Mouse (Mus musculus) right cerebral cortex, postnatal 25 days (tissue): ENCODE measurements around the gene Lztr1.

Source experiments
- DNase-seq: peaks from one replicate; pipeline ENCODE4 v3.0.0; 2022

The Lztr1 gene

DNA sequence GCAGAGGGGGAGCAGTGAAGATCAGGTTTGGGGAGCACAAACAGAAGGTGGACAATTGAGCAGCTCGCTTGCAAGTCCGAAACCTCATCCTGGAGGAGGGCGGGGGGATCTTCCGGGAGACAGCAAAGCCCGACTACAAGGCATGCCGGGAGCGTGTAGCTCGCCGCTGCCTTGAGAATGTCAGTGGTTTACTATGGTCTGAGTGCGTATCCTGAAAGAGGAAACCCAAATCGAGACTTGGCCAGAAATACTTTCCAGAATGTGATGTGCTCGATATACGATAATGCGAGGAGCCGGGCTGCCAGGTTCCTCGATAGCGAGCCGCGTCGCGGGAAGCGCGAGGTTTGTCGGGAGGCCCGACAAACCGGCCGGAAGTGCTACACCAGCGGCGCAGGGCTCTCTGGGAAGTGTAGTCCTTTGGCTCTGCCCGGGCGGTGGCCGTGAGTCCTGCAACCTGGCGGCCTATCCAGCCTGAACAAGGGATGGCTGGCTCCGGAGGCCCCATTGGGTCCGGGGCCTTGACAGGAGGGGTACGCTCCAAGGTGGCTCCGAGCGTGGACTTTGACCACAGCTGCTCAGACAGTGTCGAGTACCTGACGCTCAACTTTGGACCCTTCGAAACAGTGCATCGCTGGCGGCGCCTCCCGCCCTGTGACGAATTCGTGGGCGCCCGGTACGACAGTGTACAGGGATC is at the start of gene Lztr1:
Gene Lztr1 (plus strand): TSS at position 143 of the 694 bp plus-strand sequence.
- peak; percentile 93 for DNase-seq

DNA sequence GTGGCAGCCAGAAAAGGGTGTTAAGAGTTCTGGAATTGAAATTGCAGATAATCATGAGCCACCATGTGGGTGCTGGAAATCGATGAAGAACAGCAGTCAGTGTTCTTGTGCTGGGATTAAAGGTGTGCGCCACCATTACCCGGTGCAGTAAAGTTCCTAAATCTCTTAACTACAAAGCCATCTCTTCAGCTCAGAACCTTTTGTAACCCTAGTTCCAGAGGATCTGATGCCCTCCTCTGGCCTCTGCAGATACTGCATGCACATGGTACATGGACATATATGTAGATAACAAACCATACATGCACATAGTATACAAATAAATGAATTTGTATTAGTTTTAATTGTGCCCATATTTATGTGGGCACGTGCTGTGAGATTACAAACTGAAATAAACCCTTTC is 48.2 kb upstream of the Lztr1 start:
- no peak for DNase-seq

DNA sequence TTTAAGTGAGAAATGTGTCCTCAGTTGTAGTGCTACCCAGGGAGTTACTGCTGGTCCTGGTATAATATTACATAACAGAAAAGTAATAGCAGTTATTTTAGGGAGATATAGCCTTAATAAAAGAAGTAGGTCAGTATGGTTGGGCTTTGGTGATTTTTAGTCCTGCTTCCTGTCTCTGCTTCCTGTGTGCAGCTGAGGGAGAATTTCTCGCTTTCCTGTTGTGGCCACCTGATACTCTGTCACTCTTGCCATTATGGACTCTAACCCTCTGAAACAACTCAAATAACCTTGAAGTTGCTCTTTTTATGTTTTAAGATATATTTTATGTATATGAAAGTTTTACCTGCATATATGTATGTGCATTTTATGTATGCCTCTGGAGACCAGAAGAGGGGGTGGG is 46.9 kb upstream of the Lztr1 start:
- no peak for DNase-seq

DNA sequence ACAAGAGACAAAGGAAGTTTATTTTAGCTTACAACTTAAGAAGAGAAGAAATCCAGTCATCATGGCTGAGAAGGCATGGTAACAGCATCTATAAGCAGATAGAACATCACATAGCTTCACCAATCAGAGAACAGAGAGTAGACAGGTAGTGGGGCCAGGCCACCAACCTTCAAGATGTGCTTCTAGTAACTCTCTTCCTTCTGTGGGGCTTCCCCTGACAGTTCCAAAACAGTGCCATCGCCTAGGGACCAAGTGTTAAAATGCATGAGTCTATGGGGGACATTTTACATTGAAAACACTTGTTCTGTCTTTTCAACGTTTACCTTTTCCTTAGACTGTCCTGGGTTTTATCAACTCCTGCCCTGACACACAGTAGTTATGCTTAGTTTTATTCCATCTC is 45.3 kb upstream of the Lztr1 start:
- no peak for DNase-seq

DNA sequence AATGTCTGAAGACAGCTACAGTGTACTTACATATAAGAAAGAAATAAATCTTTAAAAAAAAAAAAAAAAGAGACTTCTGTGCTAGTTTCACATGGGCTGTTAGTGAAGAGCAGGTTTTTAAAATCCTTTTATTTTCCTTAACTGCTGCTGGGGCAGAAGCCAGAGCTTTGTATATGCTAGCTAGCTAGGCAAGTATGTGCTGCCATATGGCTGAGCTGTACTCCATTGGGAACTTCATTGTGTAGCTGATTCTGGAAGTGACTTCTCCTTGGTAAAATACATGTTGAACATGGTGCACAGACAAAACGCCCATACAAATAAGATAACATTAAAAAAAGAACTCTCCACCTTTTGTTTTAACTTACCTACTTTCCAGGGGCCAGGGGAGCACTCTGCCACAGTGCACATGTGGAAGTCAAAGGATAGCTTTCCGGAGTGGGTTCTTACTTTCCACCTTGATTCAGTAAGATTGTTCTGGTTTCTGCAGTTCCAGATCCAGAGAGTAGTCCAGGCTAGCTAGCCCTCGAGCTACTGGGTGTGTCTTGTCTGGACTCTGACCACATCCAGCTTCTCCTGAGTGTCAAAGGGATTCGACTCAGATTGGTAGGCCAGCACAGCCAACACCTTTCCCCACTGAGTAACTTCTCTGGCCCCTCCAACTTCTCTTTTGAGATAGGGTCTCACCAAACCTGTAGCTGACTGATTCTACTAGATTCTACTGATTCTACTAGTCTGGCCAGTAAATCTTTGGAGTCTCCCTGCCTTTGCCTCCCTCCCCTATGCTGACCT is 41.4 kb upstream of the Lztr1 start:
- DNase-seq: no peak

DNA sequence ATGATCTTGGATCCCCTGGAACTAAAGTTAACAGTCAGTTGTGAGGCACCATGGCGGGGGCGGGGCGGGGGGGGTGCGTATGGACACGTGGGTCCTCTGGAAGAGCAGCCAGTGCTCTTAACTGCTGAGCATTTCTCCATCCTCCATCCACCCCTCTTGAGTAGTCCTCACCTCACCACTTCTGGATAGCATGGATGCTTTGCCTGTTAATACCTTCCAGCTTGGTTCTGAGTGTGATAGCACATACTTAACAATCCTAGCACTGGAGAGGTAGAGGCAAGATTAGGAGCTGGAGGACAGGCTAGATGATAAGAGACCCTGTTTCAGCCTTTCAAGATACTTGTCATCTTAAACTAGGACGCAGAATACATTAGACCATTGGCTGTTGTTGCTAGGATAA is 36.0 kb upstream of the Lztr1 start:
- no peak for DNase-seq

DNA sequence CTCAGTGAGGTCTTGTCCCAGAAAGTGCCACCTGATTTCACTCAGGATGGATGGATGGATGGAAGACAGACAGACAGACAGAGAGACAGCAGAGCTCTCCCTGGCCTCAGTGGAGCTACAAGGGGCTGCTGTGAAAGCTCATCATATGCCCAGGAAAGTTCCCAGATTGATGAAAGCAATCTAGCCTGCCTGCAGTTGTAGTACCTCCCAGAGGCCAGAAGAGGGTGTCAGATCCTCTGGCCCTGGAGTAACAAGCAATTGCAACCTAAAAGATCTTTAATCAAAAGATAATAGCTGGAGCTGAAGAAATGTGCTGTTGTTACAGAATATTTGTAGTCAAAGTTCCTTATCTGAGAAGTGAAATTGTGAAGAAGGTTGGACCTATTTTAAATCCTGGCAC is 34.4 kb upstream of the Lztr1 start:
- DNase-seq: no peak

DNA sequence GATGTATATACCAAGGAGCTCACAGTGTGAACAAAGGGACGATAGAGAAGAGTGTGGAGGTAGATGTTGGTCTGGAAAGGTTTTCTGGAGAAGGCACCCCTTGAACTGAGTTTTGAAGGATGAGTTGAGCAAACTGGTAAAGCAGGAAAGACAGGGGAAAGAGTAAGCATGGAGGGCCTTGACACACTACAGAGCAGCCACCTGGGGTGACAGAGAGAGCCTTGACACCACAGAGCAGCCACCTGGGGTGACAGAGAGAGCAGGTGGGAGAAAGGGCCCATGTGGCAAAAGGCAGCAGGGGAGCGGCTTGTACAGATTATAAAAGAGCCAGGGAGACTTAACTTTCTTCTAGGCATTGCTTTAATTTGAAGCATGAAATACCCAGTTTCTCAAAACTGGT is 33.7 kb upstream of the Lztr1 start:
- DNase-seq: no peak

DNA sequence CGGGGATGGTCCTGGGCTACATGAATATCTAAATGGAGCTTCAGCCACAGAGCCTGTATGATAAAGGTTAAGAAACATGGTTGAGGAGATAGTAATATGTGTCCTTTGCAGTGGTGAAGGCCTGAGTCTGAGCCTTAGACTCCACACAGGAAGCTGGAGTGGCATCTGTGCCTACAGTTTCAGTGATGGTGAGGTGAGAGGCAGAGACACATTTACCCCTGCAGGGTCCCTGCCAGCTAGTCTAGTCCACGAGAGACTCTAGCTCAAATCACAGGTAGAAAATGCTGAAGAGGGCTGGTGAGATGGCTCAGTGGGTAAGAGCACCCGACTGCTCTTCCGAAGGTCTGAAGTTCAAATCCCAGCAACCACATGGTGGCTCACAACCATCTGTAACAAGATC is 33.2 kb upstream of the Lztr1 start:
- DNase-seq: no peak

DNA sequence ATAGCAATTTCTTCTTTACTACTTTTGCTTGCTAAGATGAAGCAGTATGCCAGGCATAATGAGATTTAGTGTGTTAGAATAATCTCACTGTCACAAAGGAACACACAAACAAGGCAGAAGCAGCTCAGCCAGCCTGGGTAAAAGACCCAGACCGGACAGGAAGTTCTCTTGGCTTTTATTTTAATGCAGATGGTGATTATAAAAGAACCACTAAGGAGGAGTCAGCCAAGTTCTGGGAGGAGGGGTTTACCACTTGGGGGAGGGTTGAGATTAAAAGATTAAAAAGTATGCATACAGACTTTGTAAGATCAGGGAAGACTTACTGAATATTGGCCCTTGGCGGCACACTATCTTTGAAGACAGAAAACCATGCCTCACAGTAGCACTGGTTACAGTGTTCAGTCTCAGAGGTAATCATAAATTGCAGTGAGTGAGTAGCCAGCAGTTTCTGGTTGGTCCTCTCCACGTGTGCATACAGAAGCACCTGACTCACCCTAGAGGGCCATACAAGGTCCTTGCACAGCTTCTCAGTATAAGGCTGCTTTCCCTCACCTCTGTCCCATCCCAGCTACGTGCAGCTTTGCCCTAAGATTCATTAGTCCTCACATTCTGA is 30.1 kb upstream of the Lztr1 start:
- no peak for DNase-seq

DNA sequence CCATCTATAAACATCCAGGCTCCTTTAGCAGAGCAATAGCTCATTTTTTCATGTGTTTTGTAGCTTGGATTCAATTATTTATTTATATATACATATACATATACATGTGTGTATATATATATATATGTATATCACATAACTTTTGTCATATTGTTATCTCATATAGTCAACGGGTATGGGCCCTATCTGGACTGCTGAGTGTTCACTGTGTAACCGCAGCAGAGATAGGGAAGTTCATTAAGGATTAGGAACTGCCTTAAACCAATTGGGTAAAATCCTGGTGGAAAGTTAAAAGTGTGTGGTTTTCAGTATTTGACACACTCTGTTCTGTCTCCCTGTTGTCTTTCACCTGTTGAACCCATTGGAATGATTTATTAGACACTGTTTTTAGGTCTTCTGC is 27.0 kb upstream of the Lztr1 start:
- no peak for DNase-seq

DNA sequence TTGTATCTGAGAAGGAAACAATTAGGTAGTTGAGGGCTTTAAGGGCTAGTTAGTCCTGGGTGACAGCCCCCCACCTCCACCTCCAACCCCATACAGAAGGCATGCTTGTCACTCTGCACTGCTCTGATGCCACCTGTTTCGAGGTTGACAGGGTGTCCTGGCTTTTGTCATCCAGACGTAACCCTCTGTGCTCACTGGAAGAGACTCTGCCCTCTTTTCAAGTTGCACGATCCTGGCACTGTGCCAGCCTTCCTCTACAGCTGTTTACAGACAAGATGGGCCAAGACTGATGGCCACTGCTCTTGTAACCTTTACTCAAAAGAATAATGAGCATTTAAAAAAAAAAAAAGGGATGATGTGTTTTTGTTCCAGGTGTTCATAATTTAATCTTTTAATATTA is 22.0 kb upstream of the Lztr1 start:
- DNase-seq: no peak

DNA sequence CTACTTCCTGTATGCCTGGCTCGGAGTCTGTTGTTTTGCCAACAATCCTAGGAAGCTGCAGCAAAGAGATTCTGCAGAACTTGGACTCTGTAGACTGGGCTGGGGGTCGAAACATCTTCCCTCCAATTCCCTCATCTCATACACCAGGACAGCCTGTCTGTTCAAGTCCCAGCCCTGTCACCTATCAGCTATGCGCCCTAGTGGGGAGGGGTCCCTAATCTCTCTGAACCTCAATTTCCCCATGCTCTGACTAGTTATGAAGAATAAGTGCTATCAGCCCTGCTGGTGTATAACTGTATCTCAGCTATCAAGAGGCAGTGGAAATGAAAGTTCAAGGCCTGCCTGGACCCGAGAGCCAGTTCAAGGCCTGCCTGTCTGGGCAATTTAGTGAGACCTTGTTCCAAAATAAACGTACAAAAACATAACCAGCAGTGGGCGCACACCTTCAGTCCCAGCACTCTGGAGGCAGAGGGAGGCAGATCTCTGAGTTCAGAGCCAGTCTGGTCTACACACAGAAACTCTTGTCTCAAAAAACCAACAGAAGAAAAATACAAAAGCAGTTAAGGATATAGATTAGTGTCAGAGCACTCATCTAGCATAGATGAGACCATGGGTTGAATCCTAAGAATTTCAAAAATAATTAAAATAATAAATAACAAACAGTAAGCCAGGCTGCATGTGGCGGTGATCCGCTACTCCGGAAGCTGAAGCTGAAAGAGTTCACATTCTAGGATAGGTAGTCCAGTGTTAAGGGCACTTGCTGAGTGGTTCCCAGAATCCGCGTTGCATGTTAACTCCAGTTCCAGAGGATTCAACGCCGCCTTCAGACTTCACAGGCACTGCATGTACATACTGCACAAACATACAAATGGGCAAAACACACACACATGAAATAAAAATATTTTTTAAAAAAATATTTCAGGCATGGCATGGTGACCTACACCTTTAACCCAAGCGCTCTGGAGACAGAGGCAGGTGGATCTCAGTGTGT is 19.7 kb upstream of the Lztr1 start:
- DNase-seq: no peak

DNA sequence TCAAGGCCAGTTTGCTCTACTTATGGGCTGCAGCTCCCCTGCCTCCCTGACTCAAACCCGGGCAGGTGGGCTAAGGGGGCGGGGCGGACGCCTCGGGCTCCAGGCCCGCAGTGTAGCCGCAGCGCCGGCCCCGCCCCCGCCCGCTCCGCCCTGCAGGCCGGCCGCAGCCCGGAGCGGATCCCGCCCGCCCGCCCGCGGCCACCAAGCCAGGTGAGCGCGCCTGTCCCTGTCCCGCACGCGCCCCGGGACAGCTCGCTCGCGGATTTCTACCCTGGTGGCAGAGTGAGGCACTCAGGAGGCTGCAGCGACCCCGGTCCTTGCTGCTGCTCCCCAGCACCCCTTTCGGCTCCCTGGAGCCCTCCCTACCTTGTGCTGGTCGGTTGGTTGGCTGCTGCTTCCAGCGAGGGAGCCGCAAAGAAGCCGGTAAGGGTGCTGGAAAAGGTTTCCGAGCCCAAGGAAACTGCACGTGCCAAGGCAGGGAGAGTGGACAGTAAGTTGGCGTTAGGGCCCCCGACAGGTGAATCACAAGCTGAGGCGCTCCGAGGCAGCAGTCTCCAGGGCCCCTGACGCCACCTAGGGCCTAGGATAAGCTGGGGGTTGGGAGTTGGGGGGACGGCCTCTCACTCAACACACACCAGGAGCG is 18.9 kb upstream of the Lztr1 start, which contains the start of gene Aifm3:
Gene Aifm3 (plus strand): TSS at position 143 of the 643 bp plus-strand sequence.
- peak; percentile 36 for DNase-seq

DNA sequence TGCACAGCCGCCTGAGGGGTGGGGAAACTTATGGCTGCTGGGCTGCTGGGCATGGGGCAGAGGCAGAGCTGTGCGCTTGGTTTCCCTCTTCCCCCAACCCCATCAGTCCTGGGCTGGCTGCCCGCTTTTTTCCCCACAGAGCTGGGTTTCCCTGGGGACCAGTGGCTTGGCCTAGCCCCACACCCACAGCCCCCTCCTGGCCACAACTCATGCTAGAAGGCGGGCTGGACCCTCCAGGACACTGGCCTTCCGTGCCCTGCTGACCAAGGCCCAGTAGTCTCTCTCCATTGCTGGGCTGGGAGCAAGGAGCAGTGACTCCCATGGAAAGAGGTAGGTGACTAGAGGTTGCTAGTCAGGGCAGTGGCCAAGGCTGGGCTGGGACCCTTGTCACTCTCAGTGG is 17.3 kb upstream of the Lztr1 start:
- DNase-seq: no peak

DNA sequence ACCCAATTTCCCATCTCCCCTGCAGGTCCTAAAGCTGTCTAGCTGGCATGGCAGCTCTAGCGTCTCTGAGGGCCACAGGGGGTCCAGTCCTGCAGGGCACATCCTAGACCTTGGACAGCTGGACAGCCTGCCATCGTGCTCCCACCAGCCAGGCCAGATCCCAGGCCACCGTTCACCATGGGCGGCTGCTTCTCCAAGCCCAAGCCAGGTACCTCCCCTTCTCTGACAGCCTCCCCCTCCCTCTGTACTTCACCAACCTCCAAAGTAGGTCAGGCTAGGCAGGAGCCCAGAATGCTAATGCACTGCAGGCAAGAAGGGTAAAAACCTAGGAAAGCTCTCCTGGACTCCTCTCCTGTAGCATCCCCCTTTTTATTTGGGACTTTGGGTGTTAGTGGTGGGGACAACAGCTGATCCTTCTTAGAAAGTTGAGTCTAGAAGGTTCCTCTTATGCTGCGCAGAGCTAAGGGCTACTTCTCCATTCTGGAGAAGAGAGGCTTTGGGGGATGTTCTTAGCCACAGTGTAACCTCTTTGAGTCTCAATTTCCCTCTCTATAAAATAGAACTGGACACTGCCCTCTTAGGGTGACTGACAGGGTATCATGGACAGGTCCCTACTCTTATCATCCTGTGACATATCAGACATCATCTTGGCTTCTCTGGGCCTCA is 16.5 kb upstream of the Lztr1 start:
- DNase-seq: no peak

DNA sequence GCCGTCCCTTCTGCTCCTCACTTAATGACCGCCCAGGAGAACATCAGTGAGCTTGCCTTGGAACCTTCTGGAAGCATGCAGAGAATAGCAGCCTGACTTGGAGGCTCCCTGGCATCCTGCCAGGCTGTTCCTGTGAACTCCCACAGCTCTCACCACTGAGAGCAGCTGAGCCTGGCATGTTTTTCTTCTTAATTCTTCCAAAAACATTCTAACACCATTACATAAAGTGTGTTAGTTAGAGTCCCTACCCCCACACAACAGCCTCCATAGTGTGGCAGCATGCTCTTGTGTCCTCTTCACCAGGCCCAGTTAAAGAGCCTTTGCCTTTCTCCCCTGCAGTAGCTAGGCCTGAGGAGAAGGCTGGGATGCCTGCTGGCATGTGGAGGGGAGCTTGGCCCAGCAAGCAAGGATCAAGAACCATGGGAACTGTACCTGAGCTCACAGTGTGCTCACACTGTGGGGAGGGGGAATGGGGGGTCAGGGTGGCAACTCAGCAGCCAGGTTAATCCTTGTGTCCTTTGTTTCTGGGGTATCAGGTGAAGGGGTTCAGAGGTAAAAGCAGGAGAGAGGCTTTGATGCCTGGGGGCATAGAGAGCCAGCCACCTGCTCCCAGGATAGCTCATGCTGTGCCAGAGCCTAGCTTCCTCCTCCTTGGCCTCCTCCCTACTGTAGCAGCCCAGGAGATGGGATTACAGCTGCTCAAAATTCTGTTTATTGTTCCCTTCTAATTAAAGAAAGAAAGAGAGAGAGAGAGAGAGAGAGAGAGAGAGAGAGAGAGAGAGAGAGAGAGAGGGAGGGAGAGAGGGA is 11.8 kb upstream of the Lztr1 start:
- peak; percentile 83 for DNase-seq

DNA sequence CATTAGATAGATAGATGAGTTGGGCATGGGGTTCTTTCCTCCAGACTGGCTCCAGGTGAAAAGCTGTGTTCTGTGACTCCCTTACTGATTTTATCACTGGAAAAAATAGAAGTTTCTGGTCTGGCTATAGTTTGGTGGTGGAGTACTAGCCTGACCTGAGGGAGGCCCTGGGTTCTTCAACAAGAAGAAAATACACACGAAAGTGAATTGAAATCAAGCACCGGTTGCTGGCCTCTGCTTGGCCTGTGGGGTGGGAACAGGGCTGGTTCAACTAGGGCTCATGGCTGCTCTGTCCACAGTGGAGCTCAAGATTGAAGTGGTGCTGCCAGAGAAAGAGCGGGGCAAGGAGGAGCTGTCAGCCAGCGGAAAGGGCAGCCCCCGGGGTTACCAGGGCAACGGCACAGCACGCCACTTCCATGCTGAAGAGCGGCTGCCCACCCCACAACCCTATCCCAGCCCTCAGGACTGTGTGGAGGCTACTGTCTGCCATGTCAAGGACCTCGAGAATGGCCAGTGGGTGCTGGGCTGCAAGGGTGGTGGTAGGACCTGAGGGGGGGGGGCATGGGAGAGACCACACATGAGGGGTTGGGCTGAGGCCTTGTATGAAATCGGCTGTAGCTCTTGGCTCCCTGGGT is 9.1 kb upstream of the Lztr1 start:
- no peak for DNase-seq

DNA sequence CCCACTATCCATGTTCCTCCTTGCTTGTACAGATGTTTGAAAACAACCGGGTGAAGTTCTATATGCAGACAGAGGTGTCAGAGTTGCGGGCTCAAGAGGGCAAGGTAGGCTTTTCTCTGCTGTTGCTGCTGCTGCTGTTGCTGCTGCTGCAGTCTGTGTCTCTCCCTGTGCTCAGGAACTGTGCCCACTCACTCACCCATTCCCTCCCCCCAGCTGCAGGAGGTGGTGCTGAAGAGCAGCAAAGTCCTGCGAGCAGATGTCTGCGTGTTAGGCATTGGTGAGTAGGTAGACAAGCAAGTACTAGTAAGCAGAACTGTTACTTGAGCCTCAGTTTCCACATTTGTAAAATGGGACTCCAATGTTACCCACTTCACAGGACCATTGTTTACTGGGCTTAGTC is 5.8 kb upstream of the Lztr1 start:
- DNase-seq: no peak

DNA sequence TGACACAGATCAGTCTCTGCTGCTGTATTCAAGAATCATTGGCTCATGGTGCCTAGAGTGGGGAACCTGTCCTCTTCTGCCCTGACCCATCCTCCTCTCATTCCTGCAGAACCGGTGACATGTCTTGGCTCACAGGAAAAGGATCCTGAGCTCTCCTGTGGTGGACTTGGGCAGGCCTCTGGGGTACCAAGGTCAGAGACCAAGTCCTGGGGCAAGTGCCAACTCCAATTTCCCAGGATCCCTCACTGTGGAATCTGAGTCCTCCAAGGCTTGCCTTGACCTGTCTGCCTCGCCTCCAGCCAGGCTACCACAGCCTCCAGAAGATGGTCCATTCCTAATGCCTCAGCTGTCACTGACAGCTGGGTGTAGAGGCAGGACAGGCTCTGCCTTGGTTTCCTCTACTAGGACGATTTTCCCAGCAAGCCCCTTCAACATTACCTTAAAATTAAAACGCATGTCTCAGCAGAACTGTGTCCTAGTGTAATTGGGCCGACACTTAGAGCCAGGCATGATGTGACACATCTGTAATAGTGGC is 1.4 kb upstream of the Lztr1 start:
- no peak for DNase-seq
